Mouse (Mus musculus) forebrain, embryonic 16.5 days (tissue): Measurements from ENCODE around the gene Clasp2. TPM values are rescaled to one million over a fixed set of nuclear protein-coding genes. Genes with fewer than 3 reads are reported as not detected.

ENCODE experiments used
- ATAC-seq: fragments of 200-750 bp; cut with Nextera tagmentation; 2 replicates; pipeline ENCODE4 v1.8.0; 2017; ENCODE audit warnings: mild to moderate bottlenecking, moderate library complexity
- H3K27ac ChIP-seq: fragments of 300-500 bp; sonication (generic); 2 replicates; pipeline ENCODE4 v1.5.1; 2014; ENCODE audit warnings: low read length, control low read depth
- H3K27me3 ChIP-seq: fragments of 300-500 bp; sonication (generic); replicated peaks from 2 replicates; pipeline ENCODE4 v1.6.1; 2014; ENCODE audit warnings: low read length; ENCODE audit not compliant: control insufficient read depth, insufficient read depth
- H3K36me3 ChIP-seq: fragments of 300-500 bp; sonication (generic); 2 replicates; pipeline ENCODE4 v1.6.1; 2014; ENCODE audit not compliant: control insufficient read depth, insufficient read depth
- H3K4me1 ChIP-seq: fragments of 300-500 bp; sonication (generic); replicated peaks from 2 replicates; pipeline ENCODE4 v1.6.1; 2014; ENCODE audit warnings: low read length; ENCODE audit not compliant: control insufficient read depth, insufficient read depth
- H3K4me2 ChIP-seq: fragments of 300-500 bp; sonication (generic); 2 replicates; pipeline ENCODE4 v1.6.1; 2014; ENCODE audit warnings: mild to moderate bottlenecking, low read length, control low read depth
- H3K4me3 ChIP-seq: fragments of 300-500 bp; sonication (generic); replicated peaks from 2 replicates; pipeline ENCODE4 v1.5.1; 2014; ENCODE audit warnings: mild to moderate bottlenecking, low read length, control low read depth
- H3K9ac ChIP-seq: fragments of 300-500 bp; sonication (generic); replicated peaks from 2 replicates; pipeline ENCODE4 v1.6.1; 2014; ENCODE audit warnings: low read depth, low read length, control low read depth
- H3K9me3 ChIP-seq: fragments of 300-500 bp; sonication (generic); 2 replicates; pipeline ENCODE4 v1.6.1; 2016; ENCODE audit warnings: low read length; ENCODE audit not compliant: control insufficient read depth
- WGBS: fragments of 180-500 bp; shearing (Covaris S2); extraction: QIAGEN DNeasy Blood & Tissue Kit; methylation state at CpG from one replicate; pipeline ENCODE4 v1.1.7; 2014; 5-methylcytosine and 5-hydroxymethylcytosine counted together
- polyA plus RNA-seq: library from polyadenylated mRNA; unstranded; fragments of >200 nt; fragmentation: Nextera tagmentation; extraction: Ambion mirVana; gene quantifications from 2 replicates; pipeline ENCODE4 v1.2.1, GENCODE M21; 2015

The Clasp2 gene
- polyA plus RNA-seq, 1 experiment from 2014 or later, result 143 TPM

GRCm38 (mm10) chr9:113802734-113803133 is 61.5 kb downstream of the Clasp2 start:
- no peak overlapping the region for H3K4me3 ChIP-seq
- ATAC-seq, result no peak
- no peak overlapping the region for H3K27ac ChIP-seq
- no peaks in the 10 kb centered on the region for H3K27me3 ChIP-seq
- no peaks in the 10 kb centered on the region for H3K9me3 ChIP-seq
- no peak overlapping the region for H3K4me2 ChIP-seq
- H3K4me1 ChIP-seq, result peaks cover 3% of the 10 kb centered on the region; the same call in 1 of the 2 replicates
- WGBS, result 45% methylated on average over 3 of the region's 3 CpGs
- no peaks in the 10 kb centered on the region for H3K36me3 ChIP-seq
- H3K9ac ChIP-seq, result no peak overlapping the region

GRCm38 (mm10) chr9:113803751-113804150 is 62.5 kb downstream of the Clasp2 start:
- Histone ChIP-seq H3K27ac (no peak overlapping the region), H3K36me3 (no peaks in the 10 kb centered on the region), H3K27me3 (no peaks in the 10 kb centered on the region), H3K4me1 (peaks cover 3% of the 10 kb centered on the region; the same call in 1 of the 2 replicates), H3K4me3 (no peak overlapping the region), H3K4me2 (no peak overlapping the region), H3K9me3 (no peaks in the 10 kb centered on the region), H3K9ac (no peak overlapping the region)
- 80% methylated on average over 2 of the region's 2 CpGs for WGBS
- ATAC-seq, result no peak

- no peak for ATAC-seq
- H3K27ac ChIP-seq, result no peak overlapping the region
- 89% methylated on average over 1 of the region's 1 CpGs for WGBS
These were observed 64.1 kb downstream of the Clasp2 start for GRCm38 (mm10) chr9:113805359-113805758.

GRCm38 (mm10) chr9:113811327-113811726 is 70.1 kb downstream of the Clasp2 start:
- no peaks in the 10 kb centered on the region for H3K9me3 ChIP-seq
- H3K27me3 ChIP-seq, result no peaks in the 10 kb centered on the region
- 42% methylated on average over 1 of the region's 1 CpGs for WGBS
- 0 out of 2 replicates have a peak, but pooled peaks have one; percentile 21 for ATAC-seq
- H3K27ac ChIP-seq, result peak overlapping the region; percentile 29
- peaks cover 17% of the 10 kb centered on the region for H3K4me1 ChIP-seq
- no peak overlapping the region; the same call in 1 of the 2 replicates for H3K4me2 ChIP-seq
- H3K36me3 ChIP-seq, result no peaks in the 10 kb centered on the region
- H3K9ac ChIP-seq, result no peak overlapping the region
- no peak overlapping the region for H3K4me3 ChIP-seq

More at GRCm38 (mm10) chr9:113805359-113805758, 64.1 kb downstream of the Clasp2 start:
- Histone ChIP-seq H3K4me1 (peaks cover 3% of the 10 kb centered on the region; the same call in 1 of the 2 replicates), H3K9me3 (no peaks in the 10 kb centered on the region), H3K4me2 (no peak overlapping the region), H3K9ac (no peak overlapping the region), H3K27me3 (no peaks in the 10 kb centered on the region), H3K36me3 (no peaks in the 10 kb centered on the region), H3K4me3 (no peak overlapping the region)

- H3K36me3 ChIP-seq, result no peaks in the 10 kb centered on the region
- H3K4me3 ChIP-seq, result peak overlapping the region; percentile 62
- ATAC-seq, result peak; percentile 93
- H3K27ac ChIP-seq, result peak overlapping the region; percentile 97
- peaks cover 17% of the 10 kb centered on the region for H3K4me1 ChIP-seq
- H3K9ac ChIP-seq, result peak overlapping the region; percentile 73
- H3K4me2 ChIP-seq, result peak overlapping the region; percentile 57
- H3K9me3 ChIP-seq, result no peaks in the 10 kb centered on the region
- WGBS, result 12% methylated on average over 9 of the region's 9 CpGs
- no peaks in the 10 kb centered on the region for H3K27me3 ChIP-seq
These were observed 70.8 kb downstream of the Clasp2 start for GRCm38 (mm10) chr9:113811957-113812670.

GRCm38 (mm10) chr9:113812671-113813001 is 71.4 kb downstream of the Clasp2 start:
- H3K27me3 ChIP-seq, result no peaks in the 10 kb centered on the region
- peak overlapping the region; percentile 57 for H3K4me2 ChIP-seq
- ATAC-seq, result peak; percentile 61
- peak overlapping the region; percentile 63 for H3K9ac ChIP-seq
- H3K36me3 ChIP-seq, result no peaks in the 10 kb centered on the region
- peak overlapping the region; percentile 62 for H3K4me3 ChIP-seq
- peak overlapping the region; percentile 97 for H3K27ac ChIP-seq
- WGBS, result 37% methylated on average over 4 of the region's 4 CpGs
- H3K9me3 ChIP-seq, result no peaks in the 10 kb centered on the region
- peaks cover 17% of the 10 kb centered on the region for H3K4me1 ChIP-seq

- Histone ChIP-seq H3K4me3 (peak overlapping the region; percentile 51), H3K9me3 (no peaks in the 10 kb centered on the region), H3K9ac (peak overlapping the region; percentile 58), H3K4me1 (peaks cover 17% of the 10 kb centered on the region), H3K27ac (0 out of 2 replicates have a peak overlapping the region, but pooled peaks have one; percentile 12), H3K27me3 (no peaks in the 10 kb centered on the region), H3K4me2 (peak overlapping the region; percentile 60), H3K36me3 (no peaks in the 10 kb centered on the region)
- ATAC-seq, result no peak
- 69% methylated on average over 5 of the region's 5 CpGs for WGBS
These were observed 71.8 kb downstream of the Clasp2 start for GRCm38 (mm10) chr9:113813086-113813485.

GRCm38 (mm10) chr9:113815836-113816235 is 74.6 kb downstream of the Clasp2 start:
- H3K4me2 ChIP-seq, result no peak overlapping the region
- WGBS, result 75% methylated on average over 2 of the region's 2 CpGs
- H3K4me3 ChIP-seq, result no peak overlapping the region
- H3K9me3 ChIP-seq, result no peaks in the 10 kb centered on the region
- H3K4me1 ChIP-seq, result peaks cover 17% of the 10 kb centered on the region
- H3K27ac ChIP-seq, result no peak overlapping the region
- no peak for ATAC-seq
- no peaks in the 10 kb centered on the region for H3K36me3 ChIP-seq
- H3K27me3 ChIP-seq, result no peaks in the 10 kb centered on the region
- H3K9ac ChIP-seq, result no peak overlapping the region

- 41% methylated on average over 1 of the region's 1 CpGs for WGBS
- Histone ChIP-seq H3K27ac (no peak overlapping the region; the same call in 1 of the 2 replicates), H3K4me2 (no peak overlapping the region), H3K36me3 (no peaks in the 10 kb centered on the region), H3K4me1 (peaks cover 3% of the 10 kb centered on the region; the same call in 1 of the 2 replicates), H3K9ac (no peak overlapping the region), H3K9me3 (no peaks in the 10 kb centered on the region), H3K27me3 (no peaks in the 10 kb centered on the region), H3K4me3 (no peak overlapping the region)
- no peak for ATAC-seq
These were observed 80.9 kb downstream of the Clasp2 start for GRCm38 (mm10) chr9:113822150-113822549.
